Mouse (Mus musculus) intestine, postnatal 0 days (tissue): ENCODE data around the gene Gm12355. TPM values are rescaled to one million over a fixed set of nuclear protein-coding genes. Genes with fewer than 3 reads are reported as not detected.
"Not testable (repeated sequence)": the region's sequence is repeated elsewhere in the genome, so short reads cannot be mapped to it uniquely, and the experiment has no call there.

ENCODE experiments used
- ATAC-seq: fragments of 200-750 bp; cut with Nextera tagmentation; 2 replicates; pipeline ENCODE4 v1.8.0; 2017; ENCODE audit warnings: mild to moderate bottlenecking, moderate TSS enrichment, moderate library complexity
- H3K27ac ChIP-seq: fragments of 300-500 bp; sonication (generic); 2 replicates; pipeline ENCODE4 v1.5.1; 2014; ENCODE audit warnings: mild to moderate bottlenecking, low read depth, low read length, moderate library complexity
- H3K27me3 ChIP-seq: fragments of 300-500 bp; sonication (generic); replicated peaks from 2 replicates; pipeline ENCODE4 v1.6.1; 2014; ENCODE audit warnings: low read length, mixed read lengths; ENCODE audit not compliant: control insufficient read depth, insufficient read depth
- H3K36me3 ChIP-seq: fragments of 300-500 bp; sonication (generic); 2 replicates; pipeline ENCODE4 v1.6.1; 2014; ENCODE audit warnings: mild to moderate bottlenecking, moderate library complexity; ENCODE audit not compliant: control insufficient read depth, insufficient read depth
- H3K4me1 ChIP-seq: fragments of 300-500 bp; sonication (generic); replicated peaks from 2 replicates; pipeline ENCODE4 v1.6.1; 2014; ENCODE audit warnings: antibody characterized with exemption, low read length, mixed read lengths; ENCODE audit not compliant: control insufficient read depth, insufficient read depth
- H3K4me2 ChIP-seq: fragments of 300-500 bp; sonication (generic); replicated peaks from 2 replicates; pipeline ENCODE4 v1.6.1; 2014; ENCODE audit warnings: low read depth, mild to moderate bottlenecking, moderate library complexity
- H3K4me3 ChIP-seq: fragments of 300-500 bp; sonication (generic); 2 replicates; pipeline ENCODE4 v1.5.1; 2014; ENCODE audit warnings: low read depth, low read length
- H3K9ac ChIP-seq: fragments of 300-500 bp; sonication (generic); 2 replicates; pipeline ENCODE4 v1.6.1; 2014; ENCODE audit warnings: mild to moderate bottlenecking, low read depth, low read length
- H3K9me3 ChIP-seq: fragments of 300-500 bp; sonication (generic); 2 replicates; pipeline ENCODE4 v1.6.1; 2016; ENCODE audit warnings: mixed run types; ENCODE audit not compliant: control insufficient read depth
- CTCF ChIP-seq: sonication (generic); IDR thresholded peaks from 2 replicates; pipeline ENCODE4 v1.5.1; 2016; ENCODE audit warnings: low read depth, mild to moderate bottlenecking, control low read depth, antibody characterized with exemption, moderate library complexity
- WGBS: fragments of 180-500 bp; shearing (Covaris S2); extraction: QIAGEN DNeasy Blood & Tissue Kit; methylation state at CpG from one replicate; pipeline ENCODE4 v1.1.7; 2014; 5-methylcytosine and 5-hydroxymethylcytosine counted together
- polyA plus RNA-seq: library from polyadenylated mRNA; unstranded; fragments of >200 nt; fragmentation: Nextera tagmentation; extraction: Ambion mirVana; gene quantifications from 2 replicates; pipeline ENCODE4 v1.2.1, GENCODE M21; 2015

Gene Gm12355
- polyA plus RNA-seq, result 0.56 and 0.58 TPM in 2 replicates

DNA sequence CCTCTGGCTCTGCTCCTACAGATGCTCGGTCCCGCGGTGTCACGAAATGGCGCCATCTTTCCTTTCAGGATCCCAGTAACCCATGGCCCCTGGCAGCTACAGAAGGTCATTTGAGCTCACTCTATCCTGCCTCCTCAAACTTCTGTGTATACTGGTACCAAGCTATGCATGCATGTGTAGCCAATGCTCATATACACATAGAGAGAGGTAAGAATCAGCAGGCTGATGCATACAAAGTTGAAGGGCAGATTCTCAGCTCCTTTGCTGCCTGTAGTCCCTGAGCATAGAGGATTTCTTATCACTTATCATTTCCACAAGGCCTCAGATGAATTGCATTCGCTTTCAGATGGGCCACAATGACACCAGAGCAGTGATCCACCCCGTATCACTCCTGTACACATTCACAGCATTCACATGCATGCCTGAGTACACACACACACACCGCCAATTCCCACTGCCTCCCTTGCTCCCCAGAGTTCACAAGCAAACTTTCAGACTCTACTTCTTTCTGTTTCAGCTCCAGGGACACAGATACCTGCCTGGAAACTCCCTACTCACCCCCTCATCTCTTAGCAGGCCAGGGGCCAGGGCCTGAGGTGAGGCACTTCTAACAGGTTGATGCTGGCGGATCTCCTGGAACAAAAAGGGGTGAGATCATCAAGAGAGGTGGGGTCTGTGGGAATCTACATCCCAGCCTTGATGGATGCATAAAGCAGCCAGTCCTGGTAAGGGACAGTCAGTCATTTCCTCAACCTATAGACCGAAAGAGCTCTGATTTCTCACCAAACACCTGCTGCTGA lies at the start of gene Gm12355, which contains the start of gene Gsdma3:
Gene Gm12355 (minus strand): TSS at position 51 of the 800 bp plus-strand sequence.
Gene Gsdma3 (plus strand): TSS at position 750 of the 800 bp plus-strand sequence.
- 91% methylated on average over 10 of the region's 10 CpGs for WGBS
- no peak for TF ChIP-seq CTCF
- H3K27me3 ChIP-seq, result no peaks in the 10 kb centered on the region
- H3K9ac ChIP-seq, result no peak within 1 kb of the TSS
- H3K4me3 ChIP-seq, result no peak within 1 kb of the TSS
- H3K4me2 ChIP-seq, result no peak within 1 kb of the TSS
- 0 out of 2 replicates have a peak, but pooled peaks cover 2% of the 10 kb centered on the region for H3K9me3 ChIP-seq
- no peak for ATAC-seq
- no peak within 1 kb of the TSS for H3K27ac ChIP-seq
- no peaks in the 10 kb centered on the region for H3K36me3 ChIP-seq
- no peaks in the 10 kb centered on the region for H3K4me1 ChIP-seq

- H3K9ac ChIP-seq, result not testable (repeated sequence)
- 4% methylated on average over 6 of the region's 7 CpGs for WGBS
Measured at GRCm38 (mm10) chr11:98673136-98673535, 47.7 kb upstream of the Gm12355 start.

DNA sequence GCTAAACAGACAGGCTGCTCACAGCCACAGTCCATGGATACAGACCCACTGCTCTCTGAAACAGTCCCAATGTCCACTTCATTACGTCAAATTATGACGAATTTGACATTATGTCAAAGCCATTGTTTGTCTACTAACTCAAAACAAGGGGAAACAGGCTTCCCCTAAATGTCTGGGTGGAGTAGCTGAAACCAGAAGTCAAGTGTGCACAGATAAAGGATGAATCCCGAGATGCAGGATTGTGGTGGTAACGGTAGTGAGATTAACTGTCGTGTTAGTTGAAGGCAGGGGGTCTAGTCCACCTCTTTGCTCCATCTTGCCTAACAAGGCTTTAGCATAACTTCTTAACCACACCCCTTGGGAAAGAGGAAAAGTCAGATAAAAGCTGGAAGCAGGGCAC lies 47.0 kb upstream of the Gm12355 start:
- no peak for TF ChIP-seq CTCF
- WGBS, result 69% methylated on average over 5 of the region's 5 CpGs
- Histone ChIP-seq H3K4me1 (no peaks in the 10 kb centered on the region), H3K36me3 (no peaks in the 10 kb centered on the region), H3K9ac (no peak overlapping the region), H3K4me3 (no peak overlapping the region), H3K9me3 (no peaks in the 10 kb centered on the region), H3K27me3 (0 out of 2 replicates have a peak, but pooled peaks cover 1% of the 10 kb centered on the region), H3K27ac (no peak overlapping the region), H3K4me2 (no peak overlapping the region)
- no peak for ATAC-seq

More at GRCm38 (mm10) chr11:98673136-98673535, 47.7 kb upstream of the Gm12355 start:
- not testable (repeated sequence) for H3K4me2 ChIP-seq, H3K4me3 ChIP-seq, H3K27ac ChIP-seq, H3K36me3 ChIP-seq, H3K4me1 ChIP-seq, H3K27me3 ChIP-seq, H3K9me3 ChIP-seq
- TF ChIP-seq CTCF, result peak; percentile 76
- ATAC-seq, result peak; percentile 39; the same call in 1 of the 2 replicates

- Histone ChIP-seq H3K4me1 (no peaks in the 10 kb centered on the region), H3K27me3 (0 out of 2 replicates have a peak, but pooled peaks cover 3% of the 10 kb centered on the region), H3K36me3 (no peaks in the 10 kb centered on the region), H3K27ac (no peak overlapping the region), H3K4me2 (no peak overlapping the region), H3K9me3 (no peaks in the 10 kb centered on the region), H3K4me3 (no peak overlapping the region), H3K9ac (no peak overlapping the region)
- ATAC-seq, result no peak
- 49% methylated on average over 5 of the region's 5 CpGs for WGBS
- TF ChIP-seq CTCF, result no peak
Measured at GRCm38 (mm10) chr11:98671857-98672256, 46.4 kb upstream of the Gm12355 start.

DNA sequence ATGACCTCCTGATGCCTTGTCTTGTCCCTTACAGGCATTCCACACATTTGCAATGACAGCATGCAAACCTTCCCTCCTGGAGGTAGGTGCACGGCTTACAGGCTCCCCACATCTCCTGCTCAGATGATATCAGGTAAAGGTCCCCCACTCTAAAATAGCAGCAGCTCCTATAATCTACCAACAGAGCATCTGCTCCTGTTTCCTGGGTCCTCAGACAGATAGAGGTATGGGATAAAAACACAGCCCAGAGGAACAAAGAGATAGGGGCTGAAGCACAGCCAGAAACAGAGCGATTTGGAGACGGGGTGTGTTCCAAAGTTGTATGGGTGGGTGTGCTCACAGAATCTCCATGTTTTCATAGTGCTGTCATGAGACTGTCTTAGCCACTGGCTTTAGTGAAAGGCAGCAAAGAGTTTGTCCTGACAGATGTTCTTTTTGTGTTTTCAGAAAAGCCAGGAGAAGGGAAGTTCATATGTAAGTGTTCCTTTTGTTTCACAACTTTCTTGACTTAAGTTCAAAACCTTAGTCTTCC lies 45.9 kb upstream of the Gm12355 start:
- Histone ChIP-seq H3K9ac (no peak overlapping the region), H3K4me2 (no peak overlapping the region), H3K9me3 (no peaks in the 10 kb centered on the region), H3K4me3 (no peak overlapping the region), H3K4me1 (no peaks in the 10 kb centered on the region), H3K27me3 (0 out of 2 replicates have a peak, but pooled peaks cover 3% of the 10 kb centered on the region), H3K27ac (no peak overlapping the region), H3K36me3 (no peaks in the 10 kb centered on the region)
- ATAC-seq, result no peak
- 67% methylated on average over 3 of the region's 3 CpGs for WGBS
- TF ChIP-seq CTCF, result no peak

DNA sequence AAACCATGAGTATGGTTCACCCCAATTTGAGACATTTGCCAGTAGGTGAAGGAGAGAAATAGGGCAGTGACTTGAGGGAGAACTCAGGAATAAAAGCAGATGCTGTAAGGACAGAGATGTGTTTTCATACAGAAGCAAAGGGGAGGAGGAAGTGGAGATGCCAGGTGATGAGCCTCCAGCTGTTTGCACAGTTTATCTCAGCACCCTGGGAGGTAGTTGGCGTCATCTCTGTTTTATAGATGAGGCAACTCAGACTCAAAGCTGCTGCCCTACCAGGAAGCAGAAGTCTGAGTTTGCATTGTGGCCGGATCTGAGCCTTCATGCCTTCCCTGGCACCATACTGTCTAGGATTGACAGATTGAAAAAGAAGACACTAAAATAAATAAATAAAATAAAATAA lies 43.5 kb upstream of the Gm12355 start:
- Histone ChIP-seq H3K27ac (no peak overlapping the region), H3K36me3 (no peaks in the 10 kb centered on the region), H3K9me3 (no peaks in the 10 kb centered on the region), H3K27me3 (0 out of 2 replicates have a peak, but pooled peaks cover 3% of the 10 kb centered on the region), H3K4me3 (no peak overlapping the region), H3K4me1 (no peaks in the 10 kb centered on the region), H3K9ac (no peak overlapping the region), H3K4me2 (no peak overlapping the region)
- 19% methylated on average over 2 of the region's 2 CpGs for WGBS
- no peak; the same call in 1 of the 2 replicates for ATAC-seq
- no peak for TF ChIP-seq CTCF
